Mouse (Mus musculus) central nervous system, embryonic 11.5 days (tissue): ENCODE measurements around the gene Ifi47. TPM values are rescaled to one million over a fixed set of nuclear protein-coding genes. Genes with fewer than 3 reads are reported as not detected.

Experiments used
- polyA plus RNA-seq: library from polyadenylated mRNA; depleted of rRNA; stranded (reverse); fragments of >200 nt; gene quantifications from 2 replicates; pipeline ENCODE4 v1.2.3, GENCODE M21; 2012; rRNA removed

Ifi47 gene
- 0.55 and 0.89 TPM in 2 replicates for polyA plus RNA-seq

GRCm38 (mm10) chr11:49076001-49076757, at the start of gene Ifi47:
Ifi47 (plus strand) TSS chr11:49076587.

GRCm38 (mm10) chr11:49051093-49051891, 25.1 kb upstream of the Ifi47 start, which contains the start of gene 9930111J21Rik2:
9930111J21Rik2 (minus strand) TSS chr11:49051242.

GRCm38 (mm10) chr11:49063713-49064469, 12.5 kb upstream of the Ifi47 start, which contains the start of gene Tgtp2:
Tgtp2 (minus strand) TSS chr11:49064206.

GRCm38 (mm10) chr11:49114774-49115173, 38.4 kb downstream of the Ifi47 start, which contains the start of gene Olfr1396:
Olfr1396 (minus strand) TSS chr11:49114874.

GRCm38 (mm10) chr11:49141974-49142373, 65.6 kb downstream of the Ifi47 start, which contains the start of gene Olfr1395:
Olfr1395 (plus strand) TSS chr11:49142274.

Other genes with a start within 250 kb of the Ifi47 start
- 24.0 and 57.0 TPM in 2 replicates for gene Gm12184, start 249.9 kb upstream of the Ifi47 start, polyA plus RNA-seq
- 1.5 and 2.2 TPM in 2 replicates for gene Irgm1, start 204.9 kb upstream of the Ifi47 start, polyA plus RNA-seq
- gene Gm5431, start 174.4 kb upstream of the Ifi47 start, polyA plus RNA-seq = 0.12 and 0.13 TPM in 2 replicates
- 0.58 and 1.1 TPM in 2 replicates for gene Psme2b, start 130.4 kb upstream of the Ifi47 start, polyA plus RNA-seq
- 0.02 and 0.06 TPM in 2 replicates for gene Olfr56, start 97.7 kb upstream of the Ifi47 start, polyA plus RNA-seq
- gene 9930111J21Rik1, start 97.2 kb upstream of the Ifi47 start, polyA plus RNA-seq = 0.18 and 0.27 TPM in 2 replicates
- not detected in 2 replicates for gene Gm12185, start 84.4 kb upstream of the Ifi47 start, polyA plus RNA-seq
- not detected in 2 replicates for gene Tgtp1, start 82.4 kb upstream of the Ifi47 start, polyA plus RNA-seq
- gene 9930111J21Rik2, start 25.3 kb upstream of the Ifi47 start, polyA plus RNA-seq = 0.10 and 0.29 TPM in 2 replicates
- gene Tgtp2, start 12.4 kb upstream of the Ifi47 start, polyA plus RNA-seq = not detected in 2 replicates
- gene Olfr1396, start 38.3 kb downstream of the Ifi47 start, polyA plus RNA-seq = not detected in 2 replicates
- not detected in 2 replicates for gene Olfr1395, start 65.7 kb downstream of the Ifi47 start, polyA plus RNA-seq
- gene Olfr1394, start 77.8 kb downstream of the Ifi47 start, polyA plus RNA-seq = not detected in 2 replicates
- 0.21 and 0.44 TPM in 2 replicates for gene Btnl9, start 110.6 kb downstream of the Ifi47 start, polyA plus RNA-seq
- gene Zfp62, start 126.7 kb downstream of the Ifi47 start, polyA plus RNA-seq = 34.9 and 45.0 TPM in 2 replicates
- gene Mgat1, start 167.6 kb downstream of the Ifi47 start, polyA plus RNA-seq = 43.1 and 45.5 TPM in 2 replicates
- 0.06 and 0.17 TPM in 2 replicates for gene Olfr1393, start 201.7 kb downstream of the Ifi47 start, polyA plus RNA-seq
- gene Olfr1392, start 208.7 kb downstream of the Ifi47 start, polyA plus RNA-seq = 0.05 and 0.20 TPM in 2 replicates
- gene Olfr10, start 228.2 kb downstream of the Ifi47 start, polyA plus RNA-seq = not detected in 2 replicates
- not detected in 2 replicates for gene Olfr1391, start 246.2 kb downstream of the Ifi47 start, polyA plus RNA-seq